Mouse (Mus musculus) heart, postnatal 0 days (tissue): ENCODE data around the gene Adgrg6.

Experiments
- CTCF ChIP-seq: IDR thresholded peaks from 2 replicates; pipeline ENCODE4 v1.5.1; 2016; ENCODE audit warnings: antibody characterized with exemption, control low read depth, low read depth
- EP300 ChIP-seq: IDR thresholded peaks from 2 replicates; pipeline ENCODE4 v1.6.1; 2016; ENCODE audit warnings: antibody characterized with exemption, low read depth

DNA sequence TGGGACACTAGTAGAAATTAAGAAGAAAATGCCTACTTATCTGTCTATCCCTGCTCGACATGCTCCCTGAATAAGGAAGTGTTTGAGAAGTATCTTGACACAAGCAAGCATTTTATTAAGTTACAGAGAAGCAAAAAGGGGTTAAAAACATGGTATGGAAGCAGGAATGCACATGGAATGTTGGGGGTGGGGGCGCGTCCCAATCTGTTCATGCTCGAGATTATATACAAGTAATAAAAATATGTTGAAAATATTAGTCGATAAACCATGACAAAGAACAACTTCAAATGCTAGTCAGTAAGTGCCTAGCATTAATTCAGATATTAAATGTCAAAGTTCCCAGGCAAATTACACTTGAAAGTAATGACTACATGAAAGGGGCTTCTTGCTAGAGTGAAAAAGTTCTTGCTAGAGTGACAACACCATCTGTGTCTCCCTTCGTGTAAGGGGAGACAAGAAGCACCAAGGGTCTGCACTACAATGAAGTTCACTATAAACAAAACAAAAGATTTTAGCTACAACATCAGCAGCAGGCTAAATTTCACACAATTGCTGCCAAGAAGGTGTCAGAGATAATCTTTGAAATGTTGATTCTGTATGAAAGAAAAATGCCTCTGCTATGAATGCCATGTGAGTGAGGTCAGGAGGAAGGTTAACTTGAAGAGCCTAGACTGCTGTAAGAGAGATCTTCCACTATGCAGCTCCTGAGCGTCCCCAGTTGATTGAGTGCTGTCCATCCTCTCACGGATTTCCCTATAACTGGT lies 24.4 kb downstream of the Adgrg6 start:
- TF ChIP-seq CTCF (no peak), EP300 (no peak)
